Mouse (Mus musculus): ENCODE results near the gene Wdr34. TPM values are rescaled to one million over a fixed set of nuclear protein-coding genes. Genes with fewer than 3 reads are reported as not detected.

Gene Wdr34
- total RNA-seq, 4 experiments from 2014 or later: 19.5 to 31.7 (median 26.6) TPM

GRCm38 (mm10) chr2:30032244-30032846 lies 16.3 kb downstream of the Wdr34 start:
- DNase-seq: no peak

GRCm38 (mm10) chr2:30026997-30027396 lies 21.7 kb downstream of the Wdr34 start:
- no peak for DNase-seq

DNA sequence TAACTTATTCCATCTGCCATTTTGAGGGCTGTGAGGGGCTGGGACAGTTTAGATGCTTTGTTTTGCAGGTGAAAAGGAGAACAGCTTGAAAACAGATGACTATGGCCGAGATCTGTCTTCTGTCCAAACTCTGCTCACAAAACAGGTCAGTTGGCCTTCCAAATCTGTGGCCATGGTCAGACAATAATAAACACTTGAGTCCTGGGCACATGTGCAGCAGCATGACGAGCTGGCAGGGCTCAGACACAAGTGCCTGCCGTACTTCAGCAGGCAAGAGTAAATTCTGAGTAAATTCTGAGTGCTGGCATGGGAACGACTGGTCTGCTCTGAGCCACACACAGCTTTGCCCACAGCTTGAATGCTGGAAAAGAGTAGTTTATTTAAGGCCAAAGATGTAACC lies 23.2 kb downstream of the Wdr34 start:
- no peak for DNase-seq

GRCm38 (mm10) chr2:30014326-30014966 lies 34.2 kb downstream of the Wdr34 start:
- no peak for DNase-seq

DNA sequence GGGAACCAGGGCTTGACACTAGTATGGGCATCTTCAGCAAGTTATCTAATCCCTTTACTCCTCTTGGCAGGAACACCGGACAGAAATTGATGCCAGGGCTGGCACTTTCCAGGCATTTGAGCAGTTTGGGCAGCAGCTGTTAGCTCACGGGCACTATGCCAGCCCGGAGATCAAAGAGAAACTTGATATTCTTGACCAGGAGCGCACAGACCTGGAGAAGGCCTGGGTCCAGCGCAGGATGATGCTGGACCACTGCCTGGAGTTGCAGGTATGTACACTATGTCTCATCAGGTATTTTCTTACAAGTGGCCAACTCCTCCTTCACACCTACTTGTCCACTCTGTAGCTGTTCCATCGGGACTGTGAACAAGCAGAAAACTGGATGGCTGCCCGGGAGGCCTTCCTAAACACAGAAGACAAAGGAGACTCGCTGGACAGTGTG lies 37.8 kb downstream of the Wdr34 start:
- peak; percentile 53 for DNase-seq

- no peak for DNase-seq
Measured at GRCm38 (mm10) chr2:30009101-30009500, 39.6 kb downstream of the Wdr34 start.

- DNase-seq: no peak
Measured at GRCm38 (mm10) chr2:29991962-29992361, 56.7 kb downstream of the Wdr34 start.

Small RNA genes within 50 kb of the gene (microRNA-seq; reads per million reads assigned to microRNA genes)
- 0 to 0.18 reads per million in 2 experiments for gene Mir6997

Other genes starting within 250 kb of the Wdr34 start
- 10 to 100 TPM; 29.2 to 51.3 (median 39.1) TPM for gene Slc27a4, start 246.2 kb downstream of the Wdr34 start, total RNA-seq (2022)
- 10 to 100 TPM; 46.8 to 58.8 (median 49.5) TPM for gene Urm1, start 228.8 kb downstream of the Wdr34 start, total RNA-seq (2022)
- gene Cercam, start 179.7 kb downstream of the Wdr34 start, total RNA-seq (2022): 10 to 100 TPM in 3 of 4 experiments, 1 to 10 TPM in 1; 7.6 to 32.8 (median 18.4) TPM
- gene Odf2, start 159.7 kb downstream of the Wdr34 start, total RNA-seq (2022): 10 to 100 TPM; 31.2 to 80.8 (median 57.9) TPM
- gene Gle1, start 113.5 kb downstream of the Wdr34 start, total RNA-seq (2022): 10 to 100 TPM; 34.7 to 56.4 (median 43.6) TPM
- 100 to 1,000 TPM; 163 to 298 (median 244) TPM for gene Sptan1, start 83.3 kb downstream of the Wdr34 start, total RNA-seq (2022)
- gene Set, start 8.5 kb upstream of the Wdr34 start, total RNA-seq (2022): 100 to 1,000 TPM; 205 to 257 (median 225) TPM
- 1 to 10 TPM; 4.8 to 6.6 (median 5.8) TPM for gene Pkn3, start 28.8 kb upstream of the Wdr34 start, total RNA-seq (2022)
- gene Zdhhc12, start 44.8 kb upstream of the Wdr34 start, total RNA-seq (2022): 10 to 100 TPM; 16.4 to 23.9 (median 17.6) TPM
- gene Zer1, start 75.7 kb upstream of the Wdr34 start, total RNA-seq (2022): 10 to 100 TPM; 45.6 to 74.7 (median 58.5) TPM
- 10 to 100 TPM; 58.6 to 71.5 (median 64.5) TPM for gene Tbc1d13, start 84.9 kb upstream of the Wdr34 start, total RNA-seq (2022)
- gene Endog, start 122.6 kb upstream of the Wdr34 start, total RNA-seq (2022): 10 to 100 TPM; 21.9 to 43.0 (median 31.0) TPM
- gene Spout1, start 129.6 kb upstream of the Wdr34 start, total RNA-seq (2022): 10 to 100 TPM; 22.9 to 28.7 (median 28.4) TPM
- gene Kyat1, start 157.0 kb upstream of the Wdr34 start, total RNA-seq (2022): 10 to 100 TPM; 21.3 to 27.4 (median 22.8) TPM
- gene Lrrc8a, start 188.8 kb upstream of the Wdr34 start, total RNA-seq (2022): 10 to 100 TPM; 54.6 to 63.0 (median 57.8) TPM
- gene Gm28035, start 191.7 kb upstream of the Wdr34 start, total RNA-seq (2022): 1 to 10 TPM in 3 of 4 experiments, under 1 TPM in 1; 0.58 to 5.3 (median 2.8) TPM
- 10 to 100 TPM; 12.0 to 20.7 (median 15.4) TPM for gene Phyhd1, start 217.3 kb upstream of the Wdr34 start, total RNA-seq (2022)
- gene Gm28038, start 232.2 kb upstream of the Wdr34 start, total RNA-seq (2022): not detected
- 10 to 100 TPM; 31.2 to 42.7 (median 37.6) TPM for gene Dolk, start 237.5 kb upstream of the Wdr34 start, total RNA-seq (2022)
- gene Nup188, start 237.5 kb upstream of the Wdr34 start, total RNA-seq (2022): 10 to 100 TPM; 28.2 to 33.6 (median 30.2) TPM